Mouse (Mus musculus): Measurements from ENCODE around the gene Glud1.
A peak's percentile ranks its signal among the peaks of the same experiment; 100 is the strongest.

Gene Glud1

GRCm38 (mm10) chr14:34378560-34379331 lies 68.2 kb downstream of the Glud1 start:
- peak; percentile 62 for DNase-seq (ENCODE audit: low read depth, low spot score)

- no peak for DNase-seq (ENCODE audit: low read depth, low spot score)
Measured at GRCm38 (mm10) chr14:34382921-34383704, 72.6 kb downstream of the Glud1 start.

- no peak for DNase-seq (ENCODE audit: low read depth, low spot score)
Measured at GRCm38 (mm10) chr14:34393295-34393694, 82.8 kb downstream of the Glud1 start.
